10 mouse cellular contexts compared by ENCODE assay signal in the genomic region with DNA sequence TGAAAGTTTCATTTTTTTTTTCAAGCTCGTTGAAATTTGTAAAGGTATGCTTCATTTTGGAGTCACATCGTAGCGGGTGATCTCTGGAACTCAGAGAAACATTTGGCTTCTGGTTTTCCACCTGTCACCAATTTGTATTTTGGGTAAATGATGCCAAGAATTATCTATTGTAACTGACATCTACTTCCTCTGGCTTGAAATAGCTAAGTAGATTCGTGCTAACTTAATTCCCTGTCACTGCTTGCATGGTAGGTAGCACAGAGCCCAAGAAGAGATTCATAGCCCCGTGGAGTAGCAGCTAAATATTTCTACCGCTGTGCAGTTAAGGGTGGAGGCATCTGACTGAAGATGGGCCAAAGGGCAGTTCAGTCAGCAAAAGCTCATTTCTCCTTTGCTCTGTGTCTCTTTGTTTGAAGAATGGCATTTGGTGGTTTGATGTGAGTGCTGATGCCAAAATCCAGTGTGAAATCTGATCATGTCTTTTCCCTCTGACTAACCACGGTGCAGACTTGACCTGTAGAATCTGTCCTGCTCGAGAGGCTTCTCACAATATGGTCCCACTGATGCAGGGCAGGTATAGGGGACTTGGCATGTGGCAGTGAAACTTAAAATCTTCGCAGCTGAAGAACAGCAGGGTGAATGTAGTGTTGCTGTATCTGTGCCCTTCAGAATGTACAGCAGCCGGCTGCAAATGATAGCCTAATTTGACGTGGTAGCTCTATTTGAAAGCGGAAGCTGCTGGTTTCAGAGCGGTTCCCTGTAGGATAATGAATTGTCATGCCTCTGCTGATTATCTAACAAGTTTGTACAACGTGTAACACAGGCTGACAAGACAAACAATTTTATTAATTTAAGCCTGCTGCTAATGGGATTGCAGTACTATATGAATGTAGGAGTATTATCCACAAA.
DNase-seq lines count a peak whose midpoint lies in the region; ATAC-seq and TF ChIP-seq lines count a peak whose summit lies in the region.
"Had no signal": no experiment of that assay in that cellular context is flagged by ENCODE, and none has a peak within 500 bp of the region (broad histone marks: within the 10 kb centered on the region; RNA-seq: fewer than 3 reads in every experiment).

No protein-coding gene starts in this region.

- 0 out of 4 replicates have a peak overlapping the region, but pooled peaks of 1 of the 2 experiments have one; percentile 10 for H3K4me3 ChIP-seq in MEL (ENCODE audit: control insufficient read depth in 1 of 2, insufficient read depth in 1 of 2, low read depth in 2 of 2, low read length in 2 of 2)
- H3K4me3 ChIP-seq: heart, embryonic 10.5 days; midbrain, embryonic 12.5 days had no signal

- peak; percentile 66 to 77 for TF ChIP-seq EP300 in MEL (IDR thresholded peaks at IDR 0.05; ENCODE audit: low read depth in 1 of 2, low read length in 2 of 2)

- no peak for TF ChIP-seq POLR2A in MEL (IDR thresholded peaks at IDR 0.05; ENCODE audit: control insufficient read depth in 1 of 2, insufficient read depth in 1 of 2, low read depth in 1 of 2, low read length in 2 of 2, poor library complexity in 1 of 2)

- DNase-seq in kidney, adult 11 months = peak; percentile 14
- no peak for DNase-seq in kidney, adult 18-20 months
- DNase-seq in 3134 (ENCODE audit: extremely low read depth, insufficient read length, low spot score) (peak; percentile 7), MEL (ENCODE audit: low read depth, low spot score) (peak; percentile 85)
- DNase-seq in cerebellum, adult 9-10 months = peak; percentile 89
- DNase-seq in thymus, postnatal 4 days = no peak
- DNase-seq: lung, embryonic 14.5 days had no signal

- no peak overlapping the region for H3K9ac ChIP-seq in MEL (ENCODE audit: control insufficient read depth, low read depth, low read length, poor library complexity, severe bottlenecking)
- H3K9ac ChIP-seq: lung, embryonic 14.5 days; midbrain, embryonic 12.5 days had no signal

- TF ChIP-seq CTCF in MEL (IDR thresholded peaks at IDR 0.05 in 2 of 3, conservative IDR thresholded peaks at IDR 0.05 in 1 of 3; ENCODE audit: control insufficient read depth in 1 of 3, insufficient read depth in 1 of 3, low read depth in 2 of 3, low read length in 3 of 3, poor library complexity in 1 of 3, severe bottlenecking in 1 of 3) = no peak

- H3K27ac ChIP-seq in MEL (ENCODE audit: control insufficient read depth, low read depth, low read length) = peak overlapping the region; percentile 57
- H3K27ac ChIP-seq: heart, embryonic 10.5 days; midbrain, embryonic 12.5 days had no signal

- H3K9me3 ChIP-seq in MEL (replicated peaks; ENCODE audit: insufficient read depth, low read length) = no peaks in the 10 kb centered on the region
- H3K9me3 ChIP-seq: heart, embryonic 10.5 days; midbrain, embryonic 12.5 days had no signal

- peaks cover 5% of the 10 kb centered on the region; the same call in 1 of the 2 replicates for H3K79me2 ChIP-seq in MEL (ENCODE audit: control insufficient read depth, insufficient read depth, low read length, poor library complexity)

- TF ChIP-seq RAD21 in MEL (IDR thresholded peaks at IDR 0.05; ENCODE audit: low read depth, low read length) = no peak

- no peaks in the 10 kb centered on the region for H3K27me3 ChIP-seq in MEL (ENCODE audit: control insufficient read depth in 1 of 2, insufficient read depth in 2 of 2, low read length in 2 of 2)
- H3K27me3 ChIP-seq: midbrain, embryonic 12.5 days had no signal

- peaks cover 14 to 35% of the 10 kb centered on the region in 2 experiments for H3K36me3 ChIP-seq in MEL (ENCODE audit: control insufficient read depth in 1 of 2, insufficient read depth in 2 of 2, low read length in 2 of 2)
- H3K36me3 ChIP-seq: heart, embryonic 10.5 days; midbrain, embryonic 12.5 days had no signal

- H3K4me1 ChIP-seq in MEL (ENCODE audit: control insufficient read depth in 1 of 2, insufficient read depth in 2 of 2, low read length in 2 of 2) = peaks cover 15 to 20% of the 10 kb centered on the region in 2 experiments

- ATAC-seq in monocyte, adult 5-6 weeks (replicated peaks; ENCODE audit: insufficient number of reproducible peaks, low FRiP score, low TSS enrichment, poor library complexity, severe bottlenecking) = no peak

TF ChIP-seq in MEL, 35 proteins besides CTCF, POLR2A, EP300 and RAD21:
- no peak for TF ChIP-seq HCFC1 (IDR thresholded peaks at IDR 0.05; ENCODE audit: low read depth, low read length)
- TF ChIP-seq KAT2A (conservative IDR thresholded peaks at IDR 0.05; ENCODE audit: low read depth, low read length) = no peak
- TF ChIP-seq JUND (IDR thresholded peaks at IDR 0.05; ENCODE audit: low read depth, low read length) = no peak
- TF ChIP-seq ZMIZ1 (IDR thresholded peaks at IDR 0.05; ENCODE audit: low read depth, low read length) = no peak
- peak; percentile 78 for TF ChIP-seq ETS1 (IDR thresholded peaks at IDR 0.05; ENCODE audit: low read depth, low read length)
- no peak for TF ChIP-seq ZNF384 (IDR thresholded peaks at IDR 0.05; ENCODE audit: low read depth, low read length)
- TF ChIP-seq MEF2A (IDR thresholded peaks at IDR 0.05; ENCODE audit: extremely low read depth, insufficient replicate concordance, low read depth, low read length, poor library complexity, severe bottlenecking) = no peak
- no peak for TF ChIP-seq ZC3H11A (IDR thresholded peaks at IDR 0.05; ENCODE audit: low read depth, low read length)
- no peak for TF ChIP-seq USF1 (IDR thresholded peaks at IDR 0.05; ENCODE audit: low read depth, low read length)
- no peak for TF ChIP-seq TBP (IDR thresholded peaks at IDR 0.05; ENCODE audit: low read depth, low read length)
- peak; percentile 71 for TF ChIP-seq TAL1 (IDR thresholded peaks at IDR 0.05; ENCODE audit: low read length)
- TF ChIP-seq MAZ (IDR thresholded peaks at IDR 0.05; ENCODE audit: low read depth, low read length) = no peak
- TF ChIP-seq RCOR1 (IDR thresholded peaks at IDR 0.05; ENCODE audit: low read depth, low read length) = no peak; the same call in 1 of the 2 replicates
- peak; percentile 49 for TF ChIP-seq MAX (IDR thresholded peaks at IDR 0.05; ENCODE audit: low read length)
- TF ChIP-seq MXI1 (IDR thresholded peaks at IDR 0.05; ENCODE audit: low read depth, low read length) = peak; percentile 84
- TF ChIP-seq MYB (IDR thresholded peaks at IDR 0.05; ENCODE audit: low read depth, low read length) = 0 out of 2 replicates have a peak, but pooled peaks have one; percentile 19
- no peak for TF ChIP-seq CHD1 (IDR thresholded peaks at IDR 0.05; ENCODE audit: low read depth, low read length)
- peak; percentile 80 for TF ChIP-seq TCF12 (IDR thresholded peaks at IDR 0.05; ENCODE audit: low read depth, low read length)
- no peak for TF ChIP-seq POLR2AphosphoS5 (IDR thresholded peaks at IDR 0.05; ENCODE audit: borderline replicate concordance, low read depth, low read length)
- no peak for TF ChIP-seq CHD2 (IDR thresholded peaks at IDR 0.05; ENCODE audit: low read length)
- TF ChIP-seq UBTF (IDR thresholded peaks at IDR 0.05; ENCODE audit: borderline replicate concordance, insufficient read depth, low read depth, low read length) = no peak
- peak; percentile 62 for TF ChIP-seq SIN3A (IDR thresholded peaks at IDR 0.05; ENCODE audit: low read length)
- TF ChIP-seq ELF1 (IDR thresholded peaks at IDR 0.05; ENCODE audit: low read depth, low read length) = peak; percentile 63
- TF ChIP-seq POLR2AphosphoS2 (IDR thresholded peaks at IDR 0.05; ENCODE audit: low read length) = no peak
- TF ChIP-seq MAFK (IDR thresholded peaks at IDR 0.05; ENCODE audit: borderline replicate concordance, low read depth, low read length) = no peak; the same call in 1 of the 2 replicates
- no peak for TF ChIP-seq NELFE (IDR thresholded peaks at IDR 0.05; ENCODE audit: low read depth, low read length)
- TF ChIP-seq NRF1 (IDR thresholded peaks at IDR 0.05; ENCODE audit: insufficient read depth, low read depth, low read length, poor library complexity, severe bottlenecking) = no peak
- TF ChIP-seq MYC (IDR thresholded peaks at IDR 0.05; ENCODE audit: low read depth, low read length) = peak; percentile 42; the same call in 1 of the 2 replicates
- TF ChIP-seq ZKSCAN1 (IDR thresholded peaks at IDR 0.05; ENCODE audit: low read depth, low read length) = no peak
- TF ChIP-seq BHLHE40 (IDR thresholded peaks at IDR 0.05; ENCODE audit: borderline replicate concordance, low read depth, low read length) = no peak
- no peak for TF ChIP-seq SMC3 (IDR thresholded peaks at IDR 0.05; ENCODE audit: low read depth, low read length)
- no peak for TF ChIP-seq USF2 (IDR thresholded peaks at IDR 0.05; ENCODE audit: borderline replicate concordance in 1 of 2, insufficient read depth in 1 of 2, low read depth in 1 of 2, low read length in 2 of 2)
- no peak for TF ChIP-seq GABPA (IDR thresholded peaks at IDR 0.05; ENCODE audit: low read depth, low read length)
- TF ChIP-seq E2F4 (IDR thresholded peaks at IDR 0.05; ENCODE audit: borderline replicate concordance, low read depth, low read length) = no peak
- TF ChIP-seq GATA1 (IDR thresholded peaks at IDR 0.05; ENCODE audit: low read depth, low read length) = peak; percentile 73

Comparison
In these comparisons a context has a peak if more than half of its experiments do, and no peak if none do; other contexts are left out.
1. DNase-seq: peak in kidney, adult 11 months (single experiment), 3134 (single experiment), MEL (single experiment) and cerebellum, adult 9-10 months (single experiment); none in kidney, adult 18-20 months (single experiment) and thymus, postnatal 4 days (single experiment).